Mouse (Mus musculus) neural tube, embryonic 10.5 days (tissue): ENCODE data around the gene Rbbp6.

ENCODE experiments used
- DNase-seq: peaks from one replicate; pipeline ENCODE4 v3.0.0-alpha.2; 2017; ENCODE audit warnings: low spot score; ENCODE audit errors: extremely low spot score

Rbbp6 gene

GRCm38 (mm10) chr7:122970864-122971420 lies 5.5 kb downstream of the Rbbp6 start:
- DNase-seq = peak; percentile 28

- no peak for DNase-seq
These were observed 6.7 kb downstream of the Rbbp6 start for GRCm38 (mm10) chr7:122972006-122972689.

- DNase-seq = no peak
These were observed 14.0 kb downstream of the Rbbp6 start for GRCm38 (mm10) chr7:122979514-122979913.

- no peak for DNase-seq
These were observed 32.7 kb downstream of the Rbbp6 start for GRCm38 (mm10) chr7:122998189-122998588.

- DNase-seq = no peak
These were observed 34.4 kb downstream of the Rbbp6 start for GRCm38 (mm10) chr7:122999871-123000396.

- no peak for DNase-seq
These were observed 35.3 kb downstream of the Rbbp6 start for GRCm38 (mm10) chr7:123000796-123001195.

- no peak for DNase-seq
These were observed 36.0 kb downstream of the Rbbp6 start for GRCm38 (mm10) chr7:123001341-123002027.

GRCm38 (mm10) chr7:123002028-123002410 lies 36.5 kb downstream of the Rbbp6 start:
- no peak for DNase-seq

- DNase-seq = no peak
These were observed 37.7 kb downstream of the Rbbp6 start for GRCm38 (mm10) chr7:123003207-123003606.

GRCm38 (mm10) chr7:123004442-123004841 lies 39.0 kb downstream of the Rbbp6 start:
- DNase-seq = no peak

GRCm38 (mm10) chr7:123006251-123006650 lies 40.8 kb downstream of the Rbbp6 start:
- no peak for DNase-seq

GRCm38 (mm10) chr7:123007743-123008142 lies 42.3 kb downstream of the Rbbp6 start:
- no peak for DNase-seq

GRCm38 (mm10) chr7:123013466-123013865 lies 48.0 kb downstream of the Rbbp6 start:
- no peak for DNase-seq

- DNase-seq = no peak
These were observed 49.2 kb downstream of the Rbbp6 start for GRCm38 (mm10) chr7:123014729-123015128.

- peak; percentile 60 for DNase-seq
These were observed 52.1 kb downstream of the Rbbp6 start for GRCm38 (mm10) chr7:123017627-123018026.

GRCm38 (mm10) chr7:123025123-123025522 lies 59.6 kb downstream of the Rbbp6 start:
- DNase-seq = no peak

- DNase-seq = no peak
These were observed 64.8 kb downstream of the Rbbp6 start for GRCm38 (mm10) chr7:123030295-123030694.

- peak; percentile 66 for DNase-seq
These were observed 65.3 kb downstream of the Rbbp6 start for GRCm38 (mm10) chr7:123030709-123031181.

GRCm38 (mm10) chr7:123031211-123031743 lies 65.8 kb downstream of the Rbbp6 start:
- DNase-seq = no peak

- DNase-seq = no peak
These were observed 69.8 kb downstream of the Rbbp6 start for GRCm38 (mm10) chr7:123035314-123035713.

GRCm38 (mm10) chr7:123039302-123039701 lies 73.8 kb downstream of the Rbbp6 start:
- DNase-seq = no peak

GRCm38 (mm10) chr7:123045146-123045545 lies 79.7 kb downstream of the Rbbp6 start:
- DNase-seq = no peak
